Mouse (Mus musculus): ENCODE data around the gene Mrps2. TPM values are rescaled to one million over a fixed set of nuclear protein-coding genes. Genes with fewer than 3 reads are reported as not detected.
"Not testable (repeated sequence)": the region's sequence is repeated elsewhere in the genome, so short reads cannot be mapped to it uniquely, and the experiment has no call there.

Gene Mrps2
- polyA plus RNA-seq, 1 experiment = 19.9 TPM

- peaks cover 6% of the 10 kb centered on the region; the same call in 1 of the 2 replicates for H3K4me1 ChIP-seq (ENCODE audit: control insufficient read depth, insufficient read depth, insufficient read length)
- H3K36me3 ChIP-seq (ENCODE audit: control insufficient read depth, insufficient read depth, low read length) = peaks cover 8% of the 10 kb centered on the region
- no peak overlapping the region for H3K27ac ChIP-seq (ENCODE audit: insufficient read depth, low read length)
- DNase-seq (ENCODE audit: low read depth in 1 of 2, low spot score in 2 of 2) = no peak
- TF ChIP-seq CTCF (IDR thresholded peaks at IDR 0.05; ENCODE audit: extremely low read depth, insufficient read depth, insufficient read length, insufficient replicate concordance) (no peak), POLR2A (IDR thresholded peaks at IDR 0.05; ENCODE audit: low read depth, low read length) (no peak)
- H3K4me3 ChIP-seq (ENCODE audit: extremely low read depth, insufficient read depth, insufficient read length) = no peak overlapping the region
- 98% methylated on average over 14 of the region's 14 CpGs for WGBS
- no peaks in the 10 kb centered on the region for H3K27me3 ChIP-seq (ENCODE audit: control insufficient read depth, insufficient read depth, low read length)
Observed at GRCm38 (mm10) chr2:28469461-28469860, 1.6 kb downstream of the Mrps2 start.

- H3K27me3 ChIP-seq (ENCODE audit: control insufficient read depth, insufficient read depth, low read length) = no peaks in the 10 kb centered on the region
- H3K4me1 ChIP-seq (ENCODE audit: control insufficient read depth, insufficient read depth, insufficient read length) = peaks cover 6% of the 10 kb centered on the region; the same call in 1 of the 2 replicates
- DNase-seq (ENCODE audit: low read depth in 1 of 2, low spot score in 2 of 2) = no peak
- 90% methylated on average over 2 of the region's 2 CpGs for WGBS
- no peak overlapping the region for H3K4me3 ChIP-seq (ENCODE audit: extremely low read depth, insufficient read depth, insufficient read length)
- no peak for TF ChIP-seq POLR2A (IDR thresholded peaks at IDR 0.05; ENCODE audit: low read depth, low read length)
- TF ChIP-seq CTCF (IDR thresholded peaks at IDR 0.05; ENCODE audit: extremely low read depth, insufficient read depth, insufficient read length, insufficient replicate concordance) = no peak
- peaks cover 8% of the 10 kb centered on the region for H3K36me3 ChIP-seq (ENCODE audit: control insufficient read depth, insufficient read depth, low read length)
- no peak overlapping the region for H3K27ac ChIP-seq (ENCODE audit: insufficient read depth, low read length)
Observed at GRCm38 (mm10) chr2:28470591-28470990, 2.7 kb downstream of the Mrps2 start.

- not testable (repeated sequence) for H3K27ac ChIP-seq (ENCODE audit: insufficient read depth, low read length); H3K4me3 ChIP-seq (ENCODE audit: extremely low read depth, insufficient read depth, insufficient read length); H3K4me1 ChIP-seq (ENCODE audit: control insufficient read depth, insufficient read depth, insufficient read length); H3K36me3 ChIP-seq (ENCODE audit: control insufficient read depth, insufficient read depth, low read length); DNase-seq (ENCODE audit: low read depth in 1 of 2, low spot score in 2 of 2); H3K27me3 ChIP-seq (ENCODE audit: control insufficient read depth, insufficient read depth, low read length)
- 91% methylated on average over 8 of the region's 8 CpGs for WGBS
Observed at GRCm38 (mm10) chr2:28472011-28472410, 4.1 kb downstream of the Mrps2 start.

GRCm38 (mm10) chr2:28477993-28478392, 10.1 kb downstream of the Mrps2 start:
- WGBS = 87% methylated on average over 5 of the region's 5 CpGs
- not testable (repeated sequence) for H3K27ac ChIP-seq (ENCODE audit: insufficient read depth, low read length); H3K4me3 ChIP-seq (ENCODE audit: extremely low read depth, insufficient read depth, insufficient read length); H3K27me3 ChIP-seq (ENCODE audit: control insufficient read depth, insufficient read depth, low read length); DNase-seq (ENCODE audit: low read depth in 1 of 2, low spot score in 2 of 2); H3K4me1 ChIP-seq (ENCODE audit: control insufficient read depth, insufficient read depth, insufficient read length); H3K36me3 ChIP-seq (ENCODE audit: control insufficient read depth, insufficient read depth, low read length)

- no peak for TF ChIP-seq CTCF (IDR thresholded peaks at IDR 0.05; ENCODE audit: extremely low read depth, insufficient read depth, insufficient read length, insufficient replicate concordance)
- no peak for TF ChIP-seq POLR2A (IDR thresholded peaks at IDR 0.05; ENCODE audit: low read depth, low read length)
- Histone ChIP-seq H3K27ac (ENCODE audit: insufficient read depth, low read length) (no peak overlapping the region), H3K36me3 (ENCODE audit: control insufficient read depth, insufficient read depth, low read length) (no peaks in the 10 kb centered on the region), H3K4me1 (ENCODE audit: control insufficient read depth, insufficient read depth, insufficient read length) (no peaks in the 10 kb centered on the region), H3K27me3 (ENCODE audit: control insufficient read depth, insufficient read depth, low read length) (no peaks in the 10 kb centered on the region), H3K4me3 (ENCODE audit: extremely low read depth, insufficient read depth, insufficient read length) (peak overlapping the region; percentile 30; the same call in 1 of the 2 replicates)
- WGBS = 82% methylated on average over 20 of the region's 20 CpGs
- no peak for DNase-seq (ENCODE audit: low read depth in 1 of 2, low spot score in 2 of 2)
Observed at GRCm38 (mm10) chr2:28479208-28480204, 11.6 kb downstream of the Mrps2 start.

GRCm38 (mm10) chr2:28483861-28484260, 16.0 kb downstream of the Mrps2 start:
- Histone ChIP-seq H3K27ac (ENCODE audit: insufficient read depth, low read length) (no peak overlapping the region), H3K4me1 (ENCODE audit: control insufficient read depth, insufficient read depth, insufficient read length) (no peaks in the 10 kb centered on the region), H3K4me3 (ENCODE audit: extremely low read depth, insufficient read depth, insufficient read length) (no peak overlapping the region), H3K27me3 (ENCODE audit: control insufficient read depth, insufficient read depth, low read length) (no peaks in the 10 kb centered on the region), H3K36me3 (ENCODE audit: control insufficient read depth, insufficient read depth, low read length) (no peaks in the 10 kb centered on the region)
- no peak for TF ChIP-seq CTCF (IDR thresholded peaks at IDR 0.05; ENCODE audit: extremely low read depth, insufficient read depth, insufficient read length, insufficient replicate concordance)
- TF ChIP-seq POLR2A (IDR thresholded peaks at IDR 0.05; ENCODE audit: low read depth, low read length) = no peak
- 67% methylated on average over 2 of the region's 2 CpGs for WGBS
- no peak for DNase-seq (ENCODE audit: low read depth in 1 of 2, low spot score in 2 of 2)

- Histone ChIP-seq H3K4me3 (ENCODE audit: extremely low read depth, insufficient read depth, insufficient read length) (no peak overlapping the region), H3K27ac (ENCODE audit: insufficient read depth, low read length) (no peak overlapping the region), H3K4me1 (ENCODE audit: control insufficient read depth, insufficient read depth, insufficient read length) (no peaks in the 10 kb centered on the region; the same call in 1 of the 2 replicates), H3K27me3 (ENCODE audit: control insufficient read depth, insufficient read depth, low read length) (no peaks in the 10 kb centered on the region), H3K36me3 (ENCODE audit: control insufficient read depth, insufficient read depth, low read length) (no peaks in the 10 kb centered on the region)
- DNase-seq (ENCODE audit: low read depth in 1 of 2, low spot score in 2 of 2) = no peak
- WGBS = 87% methylated on average over 2 of the region's 2 CpGs
- TF ChIP-seq POLR2A (IDR thresholded peaks at IDR 0.05; ENCODE audit: low read depth, low read length) (no peak), CTCF (IDR thresholded peaks at IDR 0.05; ENCODE audit: extremely low read depth, insufficient read depth, insufficient read length, insufficient replicate concordance) (no peak)
Observed at GRCm38 (mm10) chr2:28494521-28494920, 26.7 kb downstream of the Mrps2 start.
